Comparison of ENCODE assay signal across 8 mouse cellular contexts in genomic region chr17:15824854-15825253, GRCm38 (mm10). TPM values are rescaled to one million over a fixed set of nuclear protein-coding genes. Genes with fewer than 3 reads are reported as not detected.
DNase-seq lines count a peak whose midpoint lies in the region; ATAC-seq and TF ChIP-seq lines count a peak whose summit lies in the region.

No protein-coding gene starts in this region.

- no peak for ATAC-seq in heart, embryonic 11.5 days (replicated peaks; ENCODE audit: insufficient number of reproducible peaks, low FRiP score, low TSS enrichment)
- ATAC-seq in hindbrain, embryonic 11.5 days (ENCODE audit: low FRiP score), result no peak

- H3K4me2 ChIP-seq in heart, embryonic 11.5 days, result peak overlapping the region; percentile 91
- H3K4me2 ChIP-seq in hindbrain, embryonic 11.5 days (replicated peaks; ENCODE audit: low read depth, low read length), result peak overlapping the region; percentile 63

- TF ChIP-seq CTCF in E14TG2a.4 (conservative IDR thresholded peaks at IDR 0.05; ENCODE audit: low read length), result no peak

- H3K9me3 ChIP-seq in heart, embryonic 11.5 days (replicated peaks; ENCODE audit: control insufficient read depth, low read length), result no peaks in the 10 kb centered on the region
- H3K9me3 ChIP-seq in E14TG2a.4 (ENCODE audit: low read length), result no peaks in the 10 kb centered on the region
- H3K9me3 ChIP-seq in hindbrain, embryonic 11.5 days (ENCODE audit: control insufficient read depth, low read length), result no peaks in the 10 kb centered on the region
- no peaks in the 10 kb centered on the region for H3K9me3 ChIP-seq in midbrain, embryonic 10.5 days (replicated peaks)

- peaks cover 4% of the 10 kb centered on the region for H3K27me3 ChIP-seq in heart, embryonic 11.5 days (ENCODE audit: control insufficient read depth, insufficient read depth, low read length)
- H3K27me3 ChIP-seq in E14TG2a.4 (ENCODE audit: insufficient read depth, low read length), result peaks cover 50% of the 10 kb centered on the region
- no peaks in the 10 kb centered on the region for H3K27me3 ChIP-seq in hindbrain, embryonic 11.5 days (ENCODE audit: control insufficient read depth, insufficient read depth, low read length)
- peaks cover 10% of the 10 kb centered on the region; the same call in 1 of the 2 replicates for H3K27me3 ChIP-seq in midbrain, embryonic 10.5 days (ENCODE audit: low read depth, poor library complexity, severe bottlenecking)

- no peak for DNase-seq in heart, adult 9 months (ENCODE audit: low spot score in 2 of 2)
- no peak for DNase-seq in hindbrain, embryonic 11.5 days (ENCODE audit: low spot score)
- DNase-seq in midbrain, embryonic 10.5 days (ENCODE audit: low spot score), result no peak
- no peak for DNase-seq in left cerebral cortex, postnatal 25 days (ENCODE audit: low spot score in 2 of 2)
- no peak for DNase-seq in left cerebral cortex, postnatal 14 days (ENCODE audit: low spot score in 2 of 2)
- DNase-seq in B cell, adult 2 months, result no peak

- peak overlapping the region; percentile 88 for H3K4me3 ChIP-seq in heart, embryonic 11.5 days (ENCODE audit: low read depth, low read length)
- peak overlapping the region; percentile 91 for H3K4me3 ChIP-seq in E14TG2a.4 (replicated peaks; ENCODE audit: low read length)
- H3K4me3 ChIP-seq in hindbrain, embryonic 11.5 days (ENCODE audit: low read depth, low read length), result peak overlapping the region; percentile 98
- peak overlapping the region; percentile 91 for H3K4me3 ChIP-seq in midbrain, embryonic 10.5 days

- no peak overlapping the region for H3K27ac ChIP-seq in heart, embryonic 11.5 days (ENCODE audit: low read depth, low read length)
- peak overlapping the region; percentile 58 for H3K27ac ChIP-seq in hindbrain, embryonic 11.5 days (ENCODE audit: low read depth, low read length)
- H3K27ac ChIP-seq in midbrain, embryonic 10.5 days (replicated peaks), result peak overlapping the region; percentile 96

- peaks cover 15% of the 10 kb centered on the region for H3K4me1 ChIP-seq in heart, embryonic 11.5 days (ENCODE audit: control insufficient read depth, insufficient read depth, low read length)
- peaks cover 49% of the 10 kb centered on the region for H3K4me1 ChIP-seq in E14TG2a.4 (replicated peaks; ENCODE audit: low read depth, low read length)
- H3K4me1 ChIP-seq in hindbrain, embryonic 11.5 days (replicated peaks; ENCODE audit: control insufficient read depth, insufficient read depth, low read length), result 0 out of 2 replicates have a peak, but pooled peaks cover 3% of the 10 kb centered on the region
- peaks cover 56% of the 10 kb centered on the region for H3K4me1 ChIP-seq in midbrain, embryonic 10.5 days

- peak overlapping the region; percentile 85; the same call in 1 of the 2 replicates for H3K9ac ChIP-seq in heart, embryonic 11.5 days (ENCODE audit: low read depth, low read length)
- peak overlapping the region; percentile 96 for H3K9ac ChIP-seq in hindbrain, embryonic 11.5 days (ENCODE audit: low read depth, low read length)

- 28% methylated on average over 3 of the region's 3 CpGs for WGBS in heart, embryonic 11.5 days (ENCODE audit: insufficient replicate concordance)
- WGBS in hindbrain, embryonic 11.5 days, result 23% methylated on average over 3 of the region's 3 CpGs
- WGBS in midbrain, embryonic 10.5 days, result 30% methylated on average over 3 of the region's 3 CpGs

- intact Hi-C loops in left cerebral cortex, postnatal 25 days (cut with DNase I), result loop anchor here (5.0 kb wide), 2 partner anchors 123 to 842 kb away; partner anchors contain the start of gene Chd1
- intact Hi-C loops in left cerebral cortex, postnatal 14 days (cut with DNase I), result loop anchor here (5.0 kb wide), 1 partner anchor 842 kb away; no protein-coding TSS in a partner anchor

- no peaks in the 10 kb centered on the region for H3K36me3 ChIP-seq in heart, embryonic 11.5 days (ENCODE audit: control insufficient read depth, insufficient read depth, low read length)
- peaks cover 10% of the 10 kb centered on the region for H3K36me3 ChIP-seq in E14TG2a.4 (ENCODE audit: insufficient read depth, low read length)
- H3K36me3 ChIP-seq in hindbrain, embryonic 11.5 days (ENCODE audit: control insufficient read depth, insufficient read depth, low read length), result peaks cover 2% of the 10 kb centered on the region; the same call in 1 of the 2 replicates
- H3K36me3 ChIP-seq in midbrain, embryonic 10.5 days, result peaks cover 18% of the 10 kb centered on the region

RNA-seq across cellular contexts. Expression of gene Rgmb, which starts 6.0 kb away (rescaled TPM):
- 8.7 and 8.9 TPM in 2 replicates for polyA plus RNA-seq in heart, embryonic 11.5 days (2014; fragmentation: Nextera tagmentation; extraction: Ambion mirVana)
- polyA plus RNA-seq in hindbrain, embryonic 11.5 days (2014; fragmentation: Nextera tagmentation; extraction: Ambion mirVana), result 102 and 107 TPM in 2 replicates
- 27.6 and 43.0 TPM in 2 replicates for polyA plus RNA-seq in midbrain, embryonic 10.5 days (2016; fragmentation: Nextera tagmentation; extraction: Ambion mirVana)
- total RNA-seq in left cerebral cortex, postnatal 25 days (2021), result 10 to 100 TPM; 62.6 to 66.2 TPM
- 10 to 100 TPM; 62.4 to 79.1 TPM for total RNA-seq in left cerebral cortex, postnatal 14 days (2021)
